Mouse (Mus musculus) heart, embryonic 15.5 days (tissue): ENCODE measurements around the gene Hoxd3. TPM values are rescaled to one million over a fixed set of nuclear protein-coding genes. Genes with fewer than 3 reads are reported as not detected.

ENCODE experiments used
- ATAC-seq: fragments of 200-750 bp; cut with Nextera tagmentation; replicated peaks from 2 replicates; pipeline ENCODE4 v1.8.0; 2017; ENCODE audit warnings: low read depth, moderate TSS enrichment; ENCODE audit not compliant: insufficient number of reproducible peaks, insufficient read depth, low FRiP score
- H3K27ac ChIP-seq: fragments of 300-500 bp; sonication (generic); 2 replicates; pipeline ENCODE4 v1.5.1; 2015; ENCODE audit warnings: mild to moderate bottlenecking, inconsistent platforms
- H3K27me3 ChIP-seq: fragments of 300-500 bp; sonication (generic); 2 replicates; pipeline ENCODE4 v1.6.1; 2015; ENCODE audit warnings: inconsistent platforms
- H3K36me3 ChIP-seq: fragments of 300-500 bp; sonication (generic); 2 replicates; pipeline ENCODE4 v1.6.1; 2015; ENCODE audit warnings: mild to moderate bottlenecking, inconsistent platforms
- H3K4me1 ChIP-seq: fragments of 300-500 bp; sonication (generic); replicated peaks from 2 replicates; pipeline ENCODE4 v1.6.1; 2015; ENCODE audit warnings: inconsistent platforms
- H3K4me2 ChIP-seq: fragments of 300-500 bp; sonication (generic); 2 replicates; pipeline ENCODE4 v1.6.1; 2015; ENCODE audit warnings: inconsistent platforms, mild to moderate bottlenecking, moderate library complexity
- H3K4me3 ChIP-seq: fragments of 300-500 bp; sonication (generic); 2 replicates; pipeline ENCODE4 v1.5.1; 2015; ENCODE audit warnings: mild to moderate bottlenecking, inconsistent platforms
- H3K9ac ChIP-seq: fragments of 300-500 bp; sonication (generic); 2 replicates; pipeline ENCODE4 v1.6.1; 2015; ENCODE audit warnings: mild to moderate bottlenecking, inconsistent platforms
- H3K9me3 ChIP-seq: fragments of 300-500 bp; sonication (generic); replicated peaks from 2 replicates; pipeline ENCODE4 v1.6.1; 2016; ENCODE audit warnings: inconsistent platforms
- WGBS: fragments of 180-500 bp; shearing (Covaris S2); methylation state at CpG from one replicate; pipeline ENCODE4 v1.1.7; 2015; ENCODE audit warnings: mixed read lengths; 5-methylcytosine and 5-hydroxymethylcytosine counted together
- polyA plus RNA-seq: library from polyadenylated mRNA; unstranded; fragments of >200 nt; fragmentation: Nextera tagmentation; extraction: Ambion mirVana; gene quantifications from 2 replicates; pipeline ENCODE4 v1.2.1, GENCODE M21; 2015

Gene Hoxd3
- polyA plus RNA-seq, 1 experiment from 2014 or later: 0.29 TPM

DNA sequence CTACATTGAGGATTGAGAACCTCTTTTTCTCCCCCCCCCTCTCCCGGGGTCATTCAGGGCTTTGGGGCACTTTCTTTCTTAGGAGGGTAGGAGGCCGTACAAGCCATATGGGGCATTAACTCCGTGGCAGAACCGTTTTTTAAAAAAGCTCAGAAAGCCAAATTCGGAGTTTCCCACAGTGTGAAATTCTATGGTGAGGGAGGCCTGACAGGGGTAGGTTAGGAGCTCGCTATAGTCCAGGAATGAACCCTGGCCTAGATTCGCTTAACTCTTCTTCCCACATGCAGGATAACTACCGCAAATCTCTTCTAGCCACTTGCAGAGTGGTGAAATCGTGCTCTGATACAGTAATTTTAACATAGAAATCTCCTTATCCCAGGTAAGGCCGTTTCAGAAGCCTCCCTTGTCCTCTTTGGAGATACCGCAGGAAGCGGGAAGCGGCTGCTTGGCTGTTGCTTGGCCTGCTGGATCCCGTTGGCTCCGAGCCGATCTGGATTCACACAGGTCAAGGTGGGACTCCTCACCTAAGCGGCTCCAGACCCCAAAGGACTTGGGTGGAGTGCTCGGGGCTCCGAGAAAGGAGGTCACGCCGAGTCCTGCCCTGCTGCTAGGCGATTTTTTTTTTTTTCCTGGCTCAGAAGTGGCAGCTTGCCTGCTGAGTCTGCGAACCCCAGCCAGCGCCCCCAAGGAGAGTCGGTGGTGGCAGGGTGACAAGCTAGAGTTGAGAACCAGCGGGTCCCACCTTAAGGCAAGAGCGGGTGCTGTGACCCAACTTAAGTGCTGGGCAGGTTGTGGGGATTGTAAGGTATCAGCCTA, 23.5 kb downstream of the Hoxd3 start:
- Histone ChIP-seq H3K4me2 (no peak overlapping the region), H3K4me1 (peaks cover 17% of the 10 kb centered on the region), H3K36me3 (no peaks in the 10 kb centered on the region), H3K4me3 (no peak overlapping the region), H3K9me3 (no peaks in the 10 kb centered on the region), H3K27me3 (peaks cover 99% of the 10 kb centered on the region), H3K27ac (no peak overlapping the region), H3K9ac (no peak overlapping the region)
- WGBS: 4% methylated on average over 27 of the region's 27 CpGs
- no peak for ATAC-seq

- no peaks in the 10 kb centered on the region for H3K36me3 ChIP-seq
- WGBS: 3% methylated on average over 42 of the region's 42 CpGs
- no peaks in the 10 kb centered on the region for H3K9me3 ChIP-seq
- H3K4me2 ChIP-seq: peak overlapping the region; percentile 43
- H3K9ac ChIP-seq: no peak overlapping the region
- peaks cover 98% of the 10 kb centered on the region for H3K27me3 ChIP-seq
- H3K4me1 ChIP-seq: peaks cover 21% of the 10 kb centered on the region
- H3K4me3 ChIP-seq: peak overlapping the region; percentile 24
- ATAC-seq: no peak
- no peak overlapping the region for H3K27ac ChIP-seq
Measured at GRCm38 (mm10) chr2:74735851-74736687, 24.3 kb downstream of the Hoxd3 start.

GRCm38 (mm10) chr2:74736688-74737577, 25.2 kb downstream of the Hoxd3 start:
- Histone ChIP-seq H3K9ac (no peak overlapping the region), H3K4me2 (no peak overlapping the region), H3K9me3 (no peaks in the 10 kb centered on the region), H3K36me3 (no peaks in the 10 kb centered on the region), H3K27me3 (peaks cover 98% of the 10 kb centered on the region), H3K4me3 (peak overlapping the region; percentile 24), H3K27ac (no peak overlapping the region), H3K4me1 (peaks cover 21% of the 10 kb centered on the region)
- 7% methylated on average over 15 of the region's 15 CpGs for WGBS
- ATAC-seq: no peak

- 8% methylated on average over 7 of the region's 7 CpGs for WGBS
- H3K4me3 ChIP-seq: no peak overlapping the region
- H3K4me1 ChIP-seq: peaks cover 19% of the 10 kb centered on the region
- no peaks in the 10 kb centered on the region for H3K36me3 ChIP-seq
- peaks cover 98% of the 10 kb centered on the region for H3K27me3 ChIP-seq
- no peak overlapping the region for H3K27ac ChIP-seq
- no peak for ATAC-seq
- no peak overlapping the region for H3K9ac ChIP-seq
- no peaks in the 10 kb centered on the region for H3K9me3 ChIP-seq
- H3K4me2 ChIP-seq: no peak overlapping the region
Measured at GRCm38 (mm10) chr2:74737578-74738070, 25.9 kb downstream of the Hoxd3 start.

- Histone ChIP-seq H3K4me3 (no peak overlapping the region), H3K4me1 (peaks cover 14% of the 10 kb centered on the region), H3K4me2 (no peak overlapping the region), H3K36me3 (no peaks in the 10 kb centered on the region), H3K9ac (no peak overlapping the region), H3K27ac (no peak overlapping the region), H3K27me3 (peaks cover 98% of the 10 kb centered on the region), H3K9me3 (no peaks in the 10 kb centered on the region)
- 2% methylated on average over 20 of the region's 20 CpGs for WGBS
- ATAC-seq: no peak
Measured at GRCm38 (mm10) chr2:74738623-74739475, 27.1 kb downstream of the Hoxd3 start.

GRCm38 (mm10) chr2:74739476-74739800, 27.7 kb downstream of the Hoxd3 start:
- peaks cover 14% of the 10 kb centered on the region for H3K4me1 ChIP-seq
- no peak for ATAC-seq
- no peak overlapping the region for H3K4me3 ChIP-seq
- 16% methylated on average over 2 of the region's 2 CpGs for WGBS
- no peak overlapping the region for H3K4me2 ChIP-seq
- H3K27me3 ChIP-seq: peaks cover 98% of the 10 kb centered on the region
- H3K9ac ChIP-seq: no peak overlapping the region
- no peaks in the 10 kb centered on the region for H3K36me3 ChIP-seq
- H3K9me3 ChIP-seq: no peaks in the 10 kb centered on the region
- H3K27ac ChIP-seq: no peak overlapping the region

DNA sequence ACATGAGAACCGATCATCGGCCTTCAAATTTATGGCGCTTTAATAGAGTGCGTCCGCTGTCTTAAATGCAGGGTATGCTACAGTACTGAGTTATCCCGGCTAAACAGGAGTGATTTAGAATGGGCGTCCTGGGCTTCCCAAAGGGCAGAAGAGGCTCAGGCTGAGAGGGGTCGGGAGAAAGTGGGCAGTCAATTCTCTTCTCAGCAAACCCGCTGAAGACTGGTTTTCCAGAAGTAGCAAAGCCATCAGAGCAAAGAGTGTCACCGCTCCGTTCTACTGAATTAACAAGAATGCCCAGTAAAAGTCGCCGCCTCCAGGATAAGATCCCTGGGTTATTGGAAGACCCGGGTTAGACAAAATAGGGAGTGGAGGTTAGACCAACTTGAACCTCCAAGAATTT, 28.1 kb downstream of the Hoxd3 start:
- H3K9ac ChIP-seq: no peak overlapping the region
- H3K4me3 ChIP-seq: no peak overlapping the region
- no peaks in the 10 kb centered on the region for H3K36me3 ChIP-seq
- WGBS: 5% methylated on average over 14 of the region's 14 CpGs
- H3K4me1 ChIP-seq: peaks cover 14% of the 10 kb centered on the region
- ATAC-seq: no peak
- H3K4me2 ChIP-seq: peak overlapping the region; percentile 39; the same call in 1 of the 2 replicates
- no peak overlapping the region for H3K27ac ChIP-seq
- H3K27me3 ChIP-seq: peaks cover 98% of the 10 kb centered on the region
- H3K9me3 ChIP-seq: no peaks in the 10 kb centered on the region

GRCm38 (mm10) chr2:74740311-74741091, 28.8 kb downstream of the Hoxd3 start:
- peak overlapping the region; percentile 39; the same call in 1 of the 2 replicates for H3K4me2 ChIP-seq
- H3K9ac ChIP-seq: no peak overlapping the region
- H3K36me3 ChIP-seq: no peaks in the 10 kb centered on the region
- WGBS: 2% methylated on average over 43 of the region's 43 CpGs
- peaks cover 12% of the 10 kb centered on the region for H3K4me1 ChIP-seq
- H3K9me3 ChIP-seq: no peaks in the 10 kb centered on the region
- peaks cover 98% of the 10 kb centered on the region for H3K27me3 ChIP-seq
- H3K4me3 ChIP-seq: peak overlapping the region; percentile 17
- no peak for ATAC-seq
- H3K27ac ChIP-seq: no peak overlapping the region

DNA sequence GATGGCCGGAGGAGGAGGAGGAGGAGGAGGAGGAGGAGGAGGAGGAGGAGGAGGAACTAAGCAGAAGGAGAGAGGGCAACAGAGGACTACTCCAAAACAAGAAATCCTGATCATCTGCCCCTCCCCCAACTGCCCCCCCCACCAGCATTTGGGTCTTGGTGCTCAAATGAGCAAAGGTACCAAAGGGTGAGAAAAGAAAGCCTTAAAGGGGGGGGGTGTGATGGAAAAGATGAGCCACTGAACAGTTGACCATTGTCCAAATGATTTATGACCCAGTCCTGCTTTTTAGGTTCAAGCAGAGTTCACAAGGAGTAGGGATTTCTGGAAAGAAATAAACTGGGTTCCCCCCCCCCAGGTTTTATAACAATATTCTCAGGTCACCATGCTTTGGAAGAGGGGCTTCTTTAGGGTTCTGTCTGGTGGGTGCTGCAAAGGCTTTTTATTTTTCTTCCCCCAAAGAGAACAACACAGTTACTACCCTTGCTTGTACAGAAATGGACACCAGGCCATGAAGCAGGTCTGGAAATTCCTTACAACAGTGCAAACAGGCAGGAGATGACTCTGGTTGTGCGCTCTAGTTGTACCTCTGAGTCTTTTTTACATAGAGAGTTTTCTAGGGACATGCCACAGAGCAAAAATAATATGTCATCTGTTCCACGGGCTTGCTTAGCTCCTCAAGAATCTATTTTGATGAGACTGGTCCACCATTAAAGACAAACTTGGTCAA, 29.7 kb downstream of the Hoxd3 start:
- WGBS: 49% methylated on average over 2 of the region's 3 CpGs
- no peak for ATAC-seq
- H3K9me3 ChIP-seq: no peaks in the 10 kb centered on the region
- no peak overlapping the region for H3K27ac ChIP-seq
- H3K4me2 ChIP-seq: no peak overlapping the region
- no peak overlapping the region for H3K4me3 ChIP-seq
- H3K36me3 ChIP-seq: no peaks in the 10 kb centered on the region
- peaks cover 98% of the 10 kb centered on the region for H3K27me3 ChIP-seq
- peaks cover 6% of the 10 kb centered on the region for H3K4me1 ChIP-seq
- H3K9ac ChIP-seq: no peak overlapping the region
